Mouse (Mus musculus): ENCODE results near the gene Rps8. TPM values are rescaled to one million over a fixed set of nuclear protein-coding genes. Genes with fewer than 3 reads are reported as not detected.

The Rps8 gene
- polyA plus RNA-seq, 1 experiment from 2014 or later = 681 TPM

GRCm38 (mm10) chr4:117133366-117133796 lies 22.7 kb downstream of the Rps8 start:
- H3K27ac ChIP-seq (ENCODE audit: low read length) = no peak overlapping the region

GRCm38 (mm10) chr4:117132794-117133143 lies 23.3 kb downstream of the Rps8 start:
- no peaks in the 10 kb centered on the region for H3K36me3 ChIP-seq (ENCODE audit: insufficient read depth, low read length)
- TF ChIP-seq CTCF (IDR thresholded peaks at IDR 0.05) (no peak), EP300 (IDR thresholded peaks at IDR 0.05) (no peak)
- H3K9ac ChIP-seq (replicated peaks; ENCODE audit: low read depth) = peak overlapping the region; percentile 78; the same call in 1 of the 2 replicates
- no peaks in the 10 kb centered on the region for H3K27me3 ChIP-seq (replicated peaks; ENCODE audit: insufficient read depth, low read length)
- no peaks in the 10 kb centered on the region for H3K9me3 ChIP-seq (ENCODE audit: low read length)
- ATAC-seq (no peak), DNase-seq (ENCODE audit: low spot score) (no peak)
- H3K27ac ChIP-seq (ENCODE audit: low read length) = no peak overlapping the region
- H3K4me2 ChIP-seq (replicated peaks; ENCODE audit: low read depth, low read length) = peak overlapping the region; percentile 99
- 35% methylated on average over 11 of the region's 11 CpGs for WGBS
- H3K4me1 ChIP-seq (ENCODE audit: insufficient read depth, low read depth, low read length) = peaks cover 3% of the 10 kb centered on the region
- peak overlapping the region; percentile 85 for H3K4me3 ChIP-seq (ENCODE audit: low read depth, low read length)

More at GRCm38 (mm10) chr4:117133366-117133796, 22.7 kb downstream of the Rps8 start:
- Histone ChIP-seq H3K27me3 (replicated peaks; ENCODE audit: insufficient read depth, low read length) (no peaks in the 10 kb centered on the region), H3K9ac (replicated peaks; ENCODE audit: low read depth) (peak overlapping the region; percentile 78), H3K4me1 (ENCODE audit: insufficient read depth, low read depth, low read length) (peaks cover 3% of the 10 kb centered on the region), H3K36me3 (ENCODE audit: insufficient read depth, low read length) (no peaks in the 10 kb centered on the region), H3K9me3 (ENCODE audit: low read length) (no peaks in the 10 kb centered on the region), H3K4me3 (ENCODE audit: low read depth, low read length) (peak overlapping the region; percentile 85), H3K4me2 (replicated peaks; ENCODE audit: low read depth, low read length) (peak overlapping the region; percentile 99)
- WGBS = under 1% methylated on average over 41 of the region's 42 CpGs
- DNase-seq (ENCODE audit: low spot score) (no peak), ATAC-seq (0 out of 2 replicates have a peak, but pooled peaks have one; percentile 2)
- no peak for TF ChIP-seq CTCF (IDR thresholded peaks at IDR 0.05)
- TF ChIP-seq EP300 (IDR thresholded peaks at IDR 0.05) = no peak

- Histone ChIP-seq H3K4me1 (ENCODE audit: insufficient read depth, low read depth, low read length) (peaks cover 3% of the 10 kb centered on the region), H3K9ac (replicated peaks; ENCODE audit: low read depth) (no peak overlapping the region), H3K27me3 (replicated peaks; ENCODE audit: insufficient read depth, low read length) (no peaks in the 10 kb centered on the region), H3K4me2 (replicated peaks; ENCODE audit: low read depth, low read length) (peak overlapping the region; percentile 99), H3K9me3 (ENCODE audit: low read length) (no peaks in the 10 kb centered on the region), H3K4me3 (ENCODE audit: low read depth, low read length) (peak overlapping the region; percentile 85; the same call in 1 of the 2 replicates), H3K27ac (ENCODE audit: low read length) (no peak overlapping the region), H3K36me3 (ENCODE audit: insufficient read depth, low read length) (no peaks in the 10 kb centered on the region)
- DNase-seq (ENCODE audit: low spot score) (peak; percentile 61), ATAC-seq (0 out of 2 replicates have a peak, but pooled peaks have one; percentile 5)
- WGBS = 45% methylated on average over 7 of the region's 7 CpGs
- TF ChIP-seq EP300 (IDR thresholded peaks at IDR 0.05) = no peak
- no peak for TF ChIP-seq CTCF (IDR thresholded peaks at IDR 0.05)
These were observed 23.9 kb downstream of the Rps8 start for GRCm38 (mm10) chr4:117131890-117132793.

- Histone ChIP-seq H3K9ac (replicated peaks; ENCODE audit: low read depth) (no peak overlapping the region), H3K9me3 (ENCODE audit: low read length) (no peaks in the 10 kb centered on the region), H3K4me3 (ENCODE audit: low read depth, low read length) (no peak overlapping the region), H3K4me2 (replicated peaks; ENCODE audit: low read depth, low read length) (no peak overlapping the region), H3K36me3 (ENCODE audit: insufficient read depth, low read length) (no peaks in the 10 kb centered on the region), H3K4me1 (ENCODE audit: insufficient read depth, low read depth, low read length) (peaks cover 6% of the 10 kb centered on the region), H3K27me3 (replicated peaks; ENCODE audit: insufficient read depth, low read length) (no peaks in the 10 kb centered on the region), H3K27ac (ENCODE audit: low read length) (no peak overlapping the region)
- 68% methylated on average over 6 of the region's 6 CpGs for WGBS
- no peak for ATAC-seq
- peak; percentile 36 for DNase-seq (ENCODE audit: low spot score)
- TF ChIP-seq EP300 (IDR thresholded peaks at IDR 0.05) (no peak), CTCF (IDR thresholded peaks at IDR 0.05) (no peak)
These were observed 24.8 kb downstream of the Rps8 start for GRCm38 (mm10) chr4:117131198-117131597.

GRCm38 (mm10) chr4:117130790-117131189 lies 25.3 kb downstream of the Rps8 start:
- Histone ChIP-seq H3K27me3 (replicated peaks; ENCODE audit: insufficient read depth, low read length) (no peaks in the 10 kb centered on the region), H3K9me3 (ENCODE audit: low read length) (no peaks in the 10 kb centered on the region), H3K9ac (replicated peaks; ENCODE audit: low read depth) (no peak overlapping the region), H3K36me3 (ENCODE audit: insufficient read depth, low read length) (no peaks in the 10 kb centered on the region), H3K4me2 (replicated peaks; ENCODE audit: low read depth, low read length) (no peak overlapping the region), H3K4me1 (ENCODE audit: insufficient read depth, low read depth, low read length) (peaks cover 9% of the 10 kb centered on the region), H3K4me3 (ENCODE audit: low read depth, low read length) (no peak overlapping the region), H3K27ac (ENCODE audit: low read length) (no peak overlapping the region)
- DNase-seq (ENCODE audit: low spot score) (no peak), ATAC-seq (no peak)
- 88% methylated on average over 6 of the region's 6 CpGs for WGBS
- TF ChIP-seq CTCF (IDR thresholded peaks at IDR 0.05) (no peak), EP300 (IDR thresholded peaks at IDR 0.05) (no peak)

- Histone ChIP-seq H3K9me3 (ENCODE audit: low read length) (no peaks in the 10 kb centered on the region), H3K4me2 (replicated peaks; ENCODE audit: low read depth, low read length) (no peak overlapping the region), H3K4me3 (ENCODE audit: low read depth, low read length) (no peak overlapping the region), H3K27me3 (replicated peaks; ENCODE audit: insufficient read depth, low read length) (no peaks in the 10 kb centered on the region), H3K36me3 (ENCODE audit: insufficient read depth, low read length) (no peaks in the 10 kb centered on the region), H3K9ac (replicated peaks; ENCODE audit: low read depth) (no peak overlapping the region), H3K27ac (ENCODE audit: low read length) (no peak overlapping the region), H3K4me1 (ENCODE audit: insufficient read depth, low read depth, low read length) (peaks cover 22% of the 10 kb centered on the region)
- no peak for TF ChIP-seq EP300 (IDR thresholded peaks at IDR 0.05)
- no peak for TF ChIP-seq CTCF (IDR thresholded peaks at IDR 0.05)
- 85% methylated on average over 33 of the region's 33 CpGs for WGBS
- ATAC-seq = no peak
- DNase-seq (ENCODE audit: low spot score) = no peak
These were observed 27.9 kb downstream of the Rps8 start for GRCm38 (mm10) chr4:117127991-117128686.
